Mouse (Mus musculus) stomach, embryonic 16.5 days (tissue): ENCODE measurements around the gene Mmp15. TPM values are rescaled to one million over a fixed set of nuclear protein-coding genes. Genes with fewer than 3 reads are reported as not detected.
A peak's percentile ranks its signal among the peaks of the same experiment; 100 is the strongest.

ENCODE experiments used
- ATAC-seq: fragments of 200-750 bp; cut with Nextera tagmentation; 2 replicates; pipeline ENCODE4 v1.8.0; 2017; ENCODE audit warnings: moderate number of reproducible peaks, moderate TSS enrichment; ENCODE audit not compliant: insufficient read depth, low FRiP score
- H3K27ac ChIP-seq: fragments of 300-500 bp; sonication (generic); 2 replicates; pipeline ENCODE4 v1.5.1; 2014; ENCODE audit warnings: low read length
- H3K27me3 ChIP-seq: fragments of 300-500 bp; sonication (generic); 2 replicates; pipeline ENCODE4 v1.6.1; 2014; ENCODE audit warnings: low read length, control low read depth, mixed read lengths; ENCODE audit not compliant: control insufficient read depth, insufficient read depth
- H3K36me3 ChIP-seq: fragments of 300-500 bp; sonication (generic); 2 replicates; pipeline ENCODE4 v1.6.1; 2014; ENCODE audit warnings: low read length; ENCODE audit not compliant: control insufficient read depth, insufficient read depth
- H3K4me1 ChIP-seq: fragments of 300-500 bp; sonication (generic); 2 replicates; pipeline ENCODE4 v1.6.1; 2014; ENCODE audit warnings: low read length, control low read depth, mixed read lengths; ENCODE audit not compliant: control insufficient read depth, insufficient read depth
- H3K4me2 ChIP-seq: fragments of 300-500 bp; sonication (generic); 2 replicates; pipeline ENCODE4 v1.6.1; 2014; ENCODE audit warnings: low read depth, low read length, mixed read lengths
- H3K4me3 ChIP-seq: fragments of 300-500 bp; sonication (generic); replicated peaks from 2 replicates; pipeline ENCODE4 v1.5.1; 2014; ENCODE audit warnings: mild to moderate bottlenecking, low read length
- H3K9ac ChIP-seq: fragments of 300-500 bp; sonication (generic); 2 replicates; pipeline ENCODE4 v1.6.1; 2014; ENCODE audit warnings: low read length
- H3K9me3 ChIP-seq: fragments of 300-500 bp; sonication (generic); replicated peaks from 2 replicates; pipeline ENCODE4 v1.6.1; 2016; ENCODE audit warnings: low read length, control low read depth; ENCODE audit not compliant: control insufficient read depth
- WGBS: fragments of 180-500 bp; shearing (Covaris S2); extraction: QIAGEN DNeasy Blood & Tissue Kit; methylation state at CpG from one replicate; pipeline ENCODE4 v1.1.7; 2014; 5-methylcytosine and 5-hydroxymethylcytosine counted together
- polyA plus RNA-seq: library from polyadenylated mRNA; unstranded; fragments of >200 nt; fragmentation: Nextera tagmentation; extraction: Ambion mirVana; gene quantifications from 2 replicates; pipeline ENCODE4 v1.2.1, GENCODE M21; 2015

Gene Mmp15
- polyA plus RNA-seq, 1 experiment from 2014 or later, result 13.4 TPM

DNA sequence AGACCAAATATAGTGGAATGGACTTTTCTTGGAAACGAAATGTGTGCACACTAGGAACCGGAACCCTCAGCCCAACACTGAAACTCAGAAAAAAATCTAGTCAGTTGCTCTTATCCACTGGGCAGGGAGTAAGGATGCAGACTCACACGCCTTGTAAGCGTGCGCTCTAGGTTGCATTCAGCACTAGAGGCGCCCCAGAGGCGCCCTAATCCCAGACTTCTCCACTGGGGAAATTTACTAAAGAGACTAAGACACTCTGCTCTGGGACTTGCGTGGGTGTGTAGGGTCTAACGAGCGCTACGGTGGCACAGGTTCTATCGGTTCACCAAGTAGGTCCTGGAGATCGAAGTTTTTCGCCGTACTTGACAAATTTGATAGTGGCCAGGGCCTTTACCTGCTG is 607 bp upstream of the Mmp15 start:
- Histone ChIP-seq H3K4me2 (peak overlapping the region; percentile 93), H3K4me3 (peak overlapping the region; percentile 88), H3K4me1 (peaks cover 23% of the 10 kb centered on the region), H3K9me3 (no peaks in the 10 kb centered on the region), H3K36me3 (no peaks in the 10 kb centered on the region), H3K9ac (peak overlapping the region; percentile 86; the same call in 1 of the 2 replicates), H3K27me3 (0 out of 2 replicates have a peak, but pooled peaks cover 3% of the 10 kb centered on the region), H3K27ac (peak overlapping the region; percentile 93)
- WGBS, result 4% methylated on average over 15 of the region's 15 CpGs
- ATAC-seq, result peak; percentile 45; the same call in 1 of the 2 replicates

- Histone ChIP-seq H3K27me3 (0 out of 2 replicates have a peak, but pooled peaks cover 3% of the 10 kb centered on the region), H3K4me2 (peak overlapping the region; percentile 93), H3K27ac (peak overlapping the region; percentile 93), H3K4me1 (peaks cover 18% of the 10 kb centered on the region), H3K36me3 (no peaks in the 10 kb centered on the region), H3K9ac (peak overlapping the region; percentile 86), H3K4me3 (peak overlapping the region; percentile 88), H3K9me3 (no peaks in the 10 kb centered on the region)
- WGBS, result 2% methylated on average over 62 of the region's 62 CpGs
- peak; percentile 27 for ATAC-seq
These were observed 1.1 kb downstream of the Mmp15 start for GRCm38 (mm10) chr8:95352871-95353866.

DNA sequence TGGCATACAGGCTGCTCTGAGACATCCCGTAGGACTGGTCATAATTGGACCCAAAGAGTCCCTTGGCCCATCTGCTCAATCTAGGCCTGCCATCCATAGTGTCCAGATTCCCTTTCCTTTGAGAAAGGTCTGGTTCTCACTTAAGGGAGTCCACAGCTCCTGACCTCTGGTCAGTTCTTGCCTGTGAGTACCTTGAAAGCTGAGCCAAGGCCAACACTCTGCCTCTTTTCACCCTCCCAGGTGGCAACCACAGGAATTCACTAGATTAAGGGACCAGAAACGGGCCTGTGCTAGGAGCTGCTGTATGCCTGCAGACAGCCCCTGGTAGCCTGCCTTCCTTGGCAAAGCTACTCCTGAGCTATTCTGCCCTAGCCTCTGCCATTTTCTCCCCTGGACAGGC is 2.5 kb downstream of the Mmp15 start:
- no peak for ATAC-seq
- H3K27ac ChIP-seq, result no peak overlapping the region
- no peak overlapping the region for H3K4me3 ChIP-seq
- H3K9ac ChIP-seq, result 0 out of 2 replicates have a peak overlapping the region, but pooled peaks have one; percentile 14
- peak overlapping the region; percentile 93; the same call in 1 of the 2 replicates for H3K4me2 ChIP-seq
- 0 out of 2 replicates have a peak, but pooled peaks cover 3% of the 10 kb centered on the region for H3K27me3 ChIP-seq
- 77% methylated on average over 2 of the region's 2 CpGs for WGBS
- H3K4me1 ChIP-seq, result peaks cover 16% of the 10 kb centered on the region
- no peaks in the 10 kb centered on the region for H3K9me3 ChIP-seq
- no peaks in the 10 kb centered on the region for H3K36me3 ChIP-seq

DNA sequence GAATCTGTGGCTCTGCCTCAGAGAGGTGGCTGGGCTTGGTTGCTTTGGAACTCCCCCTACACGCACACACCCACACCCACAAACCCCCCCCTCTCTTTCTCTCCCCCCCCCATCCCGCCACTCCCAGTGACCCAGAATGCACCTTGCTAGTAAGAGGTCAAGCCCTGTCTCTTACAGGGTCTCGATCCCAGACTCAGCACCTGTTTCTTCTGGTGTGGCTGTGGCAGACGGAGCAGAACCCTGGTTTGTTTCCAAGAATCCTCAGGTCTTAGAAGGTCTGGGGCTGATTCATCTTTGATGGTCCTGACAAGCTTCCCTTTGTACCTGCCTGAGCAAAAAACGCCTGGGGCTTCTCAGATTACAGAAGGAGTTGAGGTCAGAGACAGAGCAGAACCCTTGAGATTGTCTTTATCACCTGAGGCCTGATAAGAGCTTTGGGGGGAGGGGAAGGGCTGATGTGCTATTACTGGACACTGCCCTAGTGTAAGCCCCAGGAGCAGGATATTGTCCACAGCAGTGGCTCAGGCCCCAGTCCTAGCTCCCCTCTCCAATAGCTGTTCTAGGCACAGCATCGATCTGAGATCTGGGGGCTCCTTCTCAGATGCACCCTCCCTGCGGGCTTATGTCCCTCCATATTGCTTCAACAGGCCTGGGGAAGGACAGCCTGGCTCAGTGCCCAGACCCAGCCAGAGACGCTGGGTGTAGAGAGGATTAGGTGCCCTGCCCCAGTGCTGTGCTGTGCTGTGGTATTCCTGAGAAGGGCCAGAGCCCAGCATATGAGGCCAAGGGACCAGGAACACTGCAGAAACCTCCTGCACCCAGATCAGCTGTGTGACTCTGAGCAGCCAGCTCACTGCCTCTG is 6.7 kb downstream of the Mmp15 start:
- Histone ChIP-seq H3K4me3 (no peak overlapping the region), H3K9me3 (no peaks in the 10 kb centered on the region), H3K4me1 (peaks cover 24% of the 10 kb centered on the region), H3K4me2 (no peak overlapping the region), H3K36me3 (no peaks in the 10 kb centered on the region), H3K27ac (peak overlapping the region; percentile 78), H3K9ac (no peak overlapping the region), H3K27me3 (no peaks in the 10 kb centered on the region)
- WGBS, result 32% methylated on average over 8 of the region's 8 CpGs
- ATAC-seq, result peak; percentile 71; the same call in 1 of the 2 replicates

GRCm38 (mm10) chr8:95360181-95361015 is 8.3 kb downstream of the Mmp15 start:
- H3K27ac ChIP-seq, result peak overlapping the region; percentile 78
- no peaks in the 10 kb centered on the region for H3K36me3 ChIP-seq
- no peak for ATAC-seq
- H3K9ac ChIP-seq, result peak overlapping the region; percentile 57
- H3K4me3 ChIP-seq, result no peak overlapping the region
- 45% methylated on average over 7 of the region's 7 CpGs for WGBS
- no peaks in the 10 kb centered on the region for H3K27me3 ChIP-seq
- no peak overlapping the region for H3K4me2 ChIP-seq
- H3K9me3 ChIP-seq, result no peaks in the 10 kb centered on the region
- peaks cover 22% of the 10 kb centered on the region for H3K4me1 ChIP-seq

GRCm38 (mm10) chr8:95361016-95361341 is 8.9 kb downstream of the Mmp15 start:
- peak overlapping the region; percentile 34; the same call in 1 of the 2 replicates for H3K9ac ChIP-seq
- ATAC-seq, result no peak; the same call in 1 of the 2 replicates
- WGBS, result 58% methylated on average over 3 of the region's 3 CpGs

GRCm38 (mm10) chr8:95362272-95362671 is 10.2 kb downstream of the Mmp15 start:
- ATAC-seq, result no peak
- H3K36me3 ChIP-seq, result no peaks in the 10 kb centered on the region
- H3K9ac ChIP-seq, result no peak overlapping the region
- H3K9me3 ChIP-seq, result no peaks in the 10 kb centered on the region
- H3K27me3 ChIP-seq, result no peaks in the 10 kb centered on the region
- 54% methylated on average over 6 of the region's 6 CpGs for WGBS
- H3K27ac ChIP-seq, result no peak overlapping the region
- no peak overlapping the region for H3K4me3 ChIP-seq
- H3K4me2 ChIP-seq, result no peak overlapping the region
- peaks cover 22% of the 10 kb centered on the region for H3K4me1 ChIP-seq

More at GRCm38 (mm10) chr8:95361016-95361341, 8.9 kb downstream of the Mmp15 start:
- H3K4me2 ChIP-seq, result no peak overlapping the region
- no peaks in the 10 kb centered on the region for H3K9me3 ChIP-seq
- no peak overlapping the region for H3K4me3 ChIP-seq
- peak overlapping the region; percentile 78; the same call in 1 of the 2 replicates for H3K27ac ChIP-seq
- no peaks in the 10 kb centered on the region for H3K36me3 ChIP-seq
- no peaks in the 10 kb centered on the region for H3K27me3 ChIP-seq
- H3K4me1 ChIP-seq, result peaks cover 22% of the 10 kb centered on the region

GRCm38 (mm10) chr8:95363849-95364248 is 11.8 kb downstream of the Mmp15 start:
- ATAC-seq, result no peak

More at GRCm38 (mm10) chr8:95363849-95364248, 11.8 kb downstream of the Mmp15 start:
- Histone ChIP-seq H3K4me3 (no peak overlapping the region), H3K9me3 (no peaks in the 10 kb centered on the region), H3K27me3 (no peaks in the 10 kb centered on the region), H3K4me1 (peaks cover 18% of the 10 kb centered on the region), H3K4me2 (no peak overlapping the region), H3K9ac (no peak overlapping the region), H3K36me3 (no peaks in the 10 kb centered on the region), H3K27ac (no peak overlapping the region)
- 95% methylated on average over 2 of the region's 2 CpGs for WGBS
